Mouse (Mus musculus) myocyte (in vitro differentiated cells): Measurements from ENCODE around the gene 1700069L16Rik.

ENCODE experiments used
- CEBPB ChIP-seq: IDR thresholded peaks from 2 replicates; pipeline ENCODE4 v1.6.1; 2011; ENCODE audit warnings: mild to moderate bottlenecking, moderate library complexity; ENCODE audit not compliant: poor library complexity, insufficient read depth, severe bottlenecking
- E2F4 ChIP-seq: IDR thresholded peaks from one replicate; pipeline ENCODE4 v1.6.1; 2011; ENCODE audit warnings: mild to moderate bottlenecking, control low read depth, moderate library complexity; ENCODE audit not compliant: insufficient read depth
- MAX ChIP-seq: IDR thresholded peaks from one replicate; pipeline ENCODE4 v1.6.1; 2011; ENCODE audit warnings: low read depth, mild to moderate bottlenecking, control low read depth
- MYOD1 ChIP-seq, 3 experiments: IDR thresholded peaks; one replicate each; pipeline ENCODE4 v1.6.1; 2011; ENCODE audit warnings: control low read depth in 2 of 3, low read depth in 2 of 3, mild to moderate bottlenecking in 2 of 3, moderate library complexity in 1 of 3; ENCODE audit not compliant: insufficient read length in 2 of 3, control insufficient read depth in 1 of 3
- MYOG ChIP-seq, 3 experiments: IDR thresholded peaks; one replicate each; pipeline ENCODE4 v1.6.1; 2011; ENCODE audit warnings: control low read depth in 2 of 3, low read depth in 2 of 3, mild to moderate bottlenecking in 2 of 3; ENCODE audit not compliant: insufficient read length in 2 of 3, control insufficient read depth in 1 of 3, insufficient read depth in 1 of 3
- POLR2A ChIP-seq: IDR thresholded peaks from one replicate; pipeline ENCODE4 v1.6.1; 2011; ENCODE audit warnings: low read depth, mild to moderate bottlenecking, control low read depth, moderate library complexity; ENCODE audit not compliant: insufficient read length
- POLR2AphosphoS2 ChIP-seq: IDR thresholded peaks from one replicate; pipeline ENCODE4 v1.6.1; 2011; ENCODE audit warnings: low read depth, control low read depth; ENCODE audit not compliant: insufficient read length
- SRF ChIP-seq: IDR thresholded peaks from one replicate; pipeline ENCODE4 v1.6.1; 2011; ENCODE audit warnings: low read depth; ENCODE audit not compliant: control insufficient read depth, insufficient read length
- TCF12 ChIP-seq: IDR thresholded peaks from one replicate; pipeline ENCODE4 v1.6.1; 2011; ENCODE audit warnings: mild to moderate bottlenecking, control low read depth; ENCODE audit not compliant: poor library complexity, insufficient read depth, severe bottlenecking
- USF1 ChIP-seq: IDR thresholded peaks from one replicate; pipeline ENCODE4 v1.6.1; 2011; ENCODE audit warnings: low read depth, mild to moderate bottlenecking, control low read depth, moderate library complexity

GRCm38 (mm10) chr5:113727238-113727637, 2.7 kb upstream of the 1700069L16Rik start:
- TF ChIP-seq POLR2A (no peak), MYOG (IDR thresholded peaks at IDR 0.05; ENCODE audit: control insufficient read depth in 1 of 3, insufficient read depth in 1 of 3, insufficient read length in 2 of 3, low read depth in 2 of 3) (no peak), USF1 (no peak), CEBPB (no peak), TCF12 (no peak), E2F4 (no peak), MAX (no peak), POLR2AphosphoS2 (no peak), MYOD1 (IDR thresholded peaks at IDR 0.05; ENCODE audit: control insufficient read depth in 1 of 3, insufficient read length in 2 of 3, low read depth in 2 of 3) (no peak), SRF (no peak)
